Mouse (Mus musculus) CH12.LX (cell line): ENCODE data around the gene Klhl26.

Experiments used
- CHD2 ChIP-seq: IDR thresholded peaks from 2 replicates; pipeline ENCODE4 v1.6.1; 2011; ENCODE audit warnings: low read length, improper control_type of control experiment
- CTCF ChIP-seq, 2 experiments: IDR thresholded peaks in 1 of 2; conservative IDR thresholded peaks in 1 of 2; 2 replicates each; pipeline ENCODE4 v1.5.1; 2011 to 2012; ENCODE audit warnings: low read depth in 2 of 2, low read length in 2 of 2, improper control_type of control experiment in 1 of 2, inconsistent platforms in 1 of 2, mild to moderate bottlenecking in 1 of 2, moderate library complexity in 1 of 2
- JUN ChIP-seq: IDR thresholded peaks from 2 replicates; pipeline ENCODE4 v1.6.1; 2011; ENCODE audit warnings: low read depth, mild to moderate bottlenecking, low read length, improper control_type of control experiment, moderate library complexity; ENCODE audit not compliant: insufficient read depth
- KAT2A ChIP-seq: IDR thresholded peaks from 2 replicates; pipeline ENCODE4 v1.6.1; 2012; ENCODE audit warnings: low read length, improper control_type of control experiment, inconsistent platforms; ENCODE audit not compliant: insufficient replicate concordance
- MEF2A ChIP-seq: IDR thresholded peaks from 2 replicates; pipeline ENCODE4 v1.6.1; 2014; ENCODE audit warnings: low read depth, mild to moderate bottlenecking, inconsistent platforms, low read length, improper control_type of control experiment, borderline replicate concordance
- NRF1 ChIP-seq: IDR thresholded peaks from 2 replicates; pipeline ENCODE4 v1.6.1; 2014; ENCODE audit warnings: low read depth, mild to moderate bottlenecking, inconsistent platforms, low read length, improper control_type of control experiment, moderate library complexity
- POLR2AphosphoS2 ChIP-seq: IDR thresholded peaks from 2 replicates; pipeline ENCODE4 v1.6.1; 2011; ENCODE audit warnings: low read depth, low read length, improper control_type of control experiment
- USF1 ChIP-seq: IDR thresholded peaks from 2 replicates; pipeline ENCODE4 v1.6.1; 2014; ENCODE audit warnings: low read depth, mild to moderate bottlenecking, inconsistent platforms, low read length, improper control_type of control experiment

DNA sequence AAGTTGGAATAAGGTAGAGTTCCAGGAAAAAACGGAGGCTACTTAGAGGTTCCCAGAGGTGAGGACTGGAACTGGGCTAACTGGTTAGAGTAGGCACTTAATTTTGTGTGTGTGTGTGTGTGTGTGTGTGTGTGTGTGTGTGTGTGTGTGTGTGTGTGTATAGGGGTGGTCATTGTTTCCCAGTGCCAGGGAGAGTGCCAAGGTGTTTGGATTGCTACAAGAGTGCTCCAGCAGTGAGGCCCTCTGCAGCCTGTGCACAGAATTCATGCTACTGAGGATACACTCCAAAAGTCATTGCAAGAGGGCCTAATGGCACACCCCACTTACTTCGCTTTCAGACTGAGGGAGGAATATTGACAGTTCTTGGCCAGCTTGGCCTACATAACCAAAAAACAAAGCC is 6.2 kb upstream of the Klhl26 start:
- TF ChIP-seq CHD2, result no peak
- no peak for TF ChIP-seq USF1
- TF ChIP-seq POLR2AphosphoS2, result no peak
- no peak for TF ChIP-seq CTCF (conservative IDR thresholded peaks at IDR 0.05 in 1 of 2, IDR thresholded peaks at IDR 0.05 in 1 of 2; ENCODE audit: low read depth in 2 of 2, low read length in 2 of 2)
- no peak for TF ChIP-seq JUN
- TF ChIP-seq MEF2A, result no peak
- TF ChIP-seq KAT2A, result no peak
- no peak for TF ChIP-seq NRF1
